Mouse (Mus musculus): ENCODE results near the gene Srsf12. TPM values are rescaled to one million over a fixed set of nuclear protein-coding genes. Genes with fewer than 3 reads are reported as not detected.

The Srsf12 gene
- polyA plus RNA-seq, 1 experiment from 2014 or later = 2.3 TPM

- H3K4me1 ChIP-seq (replicated peaks) = peaks cover 7% of the 10 kb centered on the region
- no peaks in the 10 kb centered on the region for H3K9me3 ChIP-seq (replicated peaks)
- no peaks in the 10 kb centered on the region for H3K27me3 ChIP-seq
- no peak for ATAC-seq (replicated peaks; ENCODE audit: insufficient number of reproducible peaks, insufficient read depth, low FRiP score, low read depth)
- no peak overlapping the region for H3K27ac ChIP-seq
- H3K4me2 ChIP-seq = no peak overlapping the region
- peaks cover 2% of the 10 kb centered on the region for H3K36me3 ChIP-seq
- 74% methylated on average over 2 of the region's 2 CpGs for WGBS
- no peak overlapping the region for H3K4me3 ChIP-seq
- no peak overlapping the region for H3K9ac ChIP-seq
Observed at GRCm38 (mm10) chr4:33250867-33251266, 42.1 kb downstream of the Srsf12 start.

GRCm38 (mm10) chr4:33254706-33255105 is 45.9 kb downstream of the Srsf12 start:
- H3K27ac ChIP-seq = no peak overlapping the region
- no peak for ATAC-seq (replicated peaks; ENCODE audit: insufficient number of reproducible peaks, insufficient read depth, low FRiP score, low read depth)
- H3K9me3 ChIP-seq (replicated peaks) = no peaks in the 10 kb centered on the region
- 0 out of 2 replicates have a peak, but pooled peaks cover 3% of the 10 kb centered on the region for H3K4me1 ChIP-seq (replicated peaks)
- H3K4me2 ChIP-seq = no peak overlapping the region
- WGBS = 75% methylated on average over 4 of the region's 4 CpGs
- H3K36me3 ChIP-seq = no peaks in the 10 kb centered on the region
- H3K4me3 ChIP-seq = no peak overlapping the region
- no peaks in the 10 kb centered on the region for H3K27me3 ChIP-seq
- no peak overlapping the region for H3K9ac ChIP-seq

- 60% methylated on average over 11 of the region's 11 CpGs for WGBS
- Histone ChIP-seq H3K4me3 (no peak overlapping the region), H3K4me1 (replicated peaks) (peaks cover 21% of the 10 kb centered on the region), H3K36me3 (no peaks in the 10 kb centered on the region), H3K27me3 (no peaks in the 10 kb centered on the region), H3K27ac (no peak overlapping the region), H3K9me3 (replicated peaks) (no peaks in the 10 kb centered on the region), H3K9ac (no peak overlapping the region), H3K4me2 (no peak overlapping the region)
- ATAC-seq (replicated peaks; ENCODE audit: insufficient number of reproducible peaks, insufficient read depth, low FRiP score, low read depth) = no peak
Observed at GRCm38 (mm10) chr4:33257263-33257964, 48.6 kb downstream of the Srsf12 start.

- no peak overlapping the region for H3K4me2 ChIP-seq
- peak overlapping the region; percentile 79; the same call in 1 of the 2 replicates for H3K27ac ChIP-seq
Observed at GRCm38 (mm10) chr4:33260311-33260710, 51.5 kb downstream of the Srsf12 start.

GRCm38 (mm10) chr4:33261311-33261753 is 52.5 kb downstream of the Srsf12 start:
- Histone ChIP-seq H3K4me2 (peak overlapping the region; percentile 9), H3K9ac (no peak overlapping the region), H3K27ac (peak overlapping the region; percentile 79), H3K27me3 (no peaks in the 10 kb centered on the region), H3K9me3 (replicated peaks) (no peaks in the 10 kb centered on the region), H3K4me1 (replicated peaks) (peaks cover 21% of the 10 kb centered on the region), H3K36me3 (no peaks in the 10 kb centered on the region), H3K4me3 (no peak overlapping the region)
- WGBS = 15% methylated on average over 7 of the region's 7 CpGs
- ATAC-seq (replicated peaks; ENCODE audit: insufficient number of reproducible peaks, insufficient read depth, low FRiP score, low read depth) = peak; percentile 93

More at GRCm38 (mm10) chr4:33260311-33260710, 51.5 kb downstream of the Srsf12 start:
- Histone ChIP-seq H3K36me3 (no peaks in the 10 kb centered on the region), H3K9ac (no peak overlapping the region), H3K9me3 (replicated peaks) (no peaks in the 10 kb centered on the region), H3K27me3 (no peaks in the 10 kb centered on the region), H3K4me1 (replicated peaks) (peaks cover 21% of the 10 kb centered on the region), H3K4me3 (no peak overlapping the region)
- ATAC-seq (replicated peaks; ENCODE audit: insufficient number of reproducible peaks, insufficient read depth, low FRiP score, low read depth) = no peak

- no peaks in the 10 kb centered on the region for H3K27me3 ChIP-seq
- no peak overlapping the region for H3K9ac ChIP-seq
- no peaks in the 10 kb centered on the region for H3K36me3 ChIP-seq
- H3K9me3 ChIP-seq (replicated peaks) = no peaks in the 10 kb centered on the region
- no peak overlapping the region for H3K27ac ChIP-seq
- 78% methylated on average over 1 of the region's 1 CpGs for WGBS
- H3K4me1 ChIP-seq (replicated peaks) = peaks cover 18% of the 10 kb centered on the region
- no peak overlapping the region for H3K4me3 ChIP-seq
- H3K4me2 ChIP-seq = no peak overlapping the region
- ATAC-seq (replicated peaks; ENCODE audit: insufficient number of reproducible peaks, insufficient read depth, low FRiP score, low read depth) = no peak
Observed at GRCm38 (mm10) chr4:33262897-33263296, 54.1 kb downstream of the Srsf12 start.

GRCm38 (mm10) chr4:33264979-33265726 is 56.4 kb downstream of the Srsf12 start:
- Histone ChIP-seq H3K27ac (no peak overlapping the region), H3K9me3 (replicated peaks) (no peaks in the 10 kb centered on the region), H3K4me2 (no peak overlapping the region), H3K4me3 (no peak overlapping the region), H3K36me3 (no peaks in the 10 kb centered on the region), H3K9ac (no peak overlapping the region), H3K4me1 (replicated peaks) (peaks cover 18% of the 10 kb centered on the region), H3K27me3 (no peaks in the 10 kb centered on the region)
- 78% methylated on average over 11 of the region's 11 CpGs for WGBS
- ATAC-seq (replicated peaks; ENCODE audit: insufficient number of reproducible peaks, insufficient read depth, low FRiP score, low read depth) = no peak

- Histone ChIP-seq H3K27ac (no peak overlapping the region), H3K9me3 (replicated peaks) (no peaks in the 10 kb centered on the region), H3K36me3 (no peaks in the 10 kb centered on the region), H3K9ac (no peak overlapping the region), H3K4me2 (no peak overlapping the region), H3K4me3 (no peak overlapping the region), H3K27me3 (no peaks in the 10 kb centered on the region), H3K4me1 (replicated peaks) (no peaks in the 10 kb centered on the region)
- WGBS = 83% methylated on average over 11 of the region's 11 CpGs
- no peak for ATAC-seq (replicated peaks; ENCODE audit: insufficient number of reproducible peaks, insufficient read depth, low FRiP score, low read depth)
Observed at GRCm38 (mm10) chr4:33270386-33271314, 61.9 kb downstream of the Srsf12 start.

GRCm38 (mm10) chr4:33273437-33273836 is 64.6 kb downstream of the Srsf12 start:
- 48% methylated on average over 3 of the region's 3 CpGs for WGBS
- Histone ChIP-seq H3K4me1 (replicated peaks) (no peaks in the 10 kb centered on the region), H3K27ac (no peak overlapping the region), H3K36me3 (no peaks in the 10 kb centered on the region), H3K4me3 (no peak overlapping the region), H3K27me3 (no peaks in the 10 kb centered on the region), H3K4me2 (no peak overlapping the region), H3K9ac (no peak overlapping the region), H3K9me3 (replicated peaks) (no peaks in the 10 kb centered on the region)
- ATAC-seq (replicated peaks; ENCODE audit: insufficient number of reproducible peaks, insufficient read depth, low FRiP score, low read depth) = no peak

- Histone ChIP-seq H3K36me3 (no peaks in the 10 kb centered on the region), H3K27me3 (no peaks in the 10 kb centered on the region), H3K4me3 (no peak overlapping the region), H3K27ac (no peak overlapping the region), H3K4me2 (no peak overlapping the region), H3K9me3 (replicated peaks) (no peaks in the 10 kb centered on the region), H3K9ac (no peak overlapping the region), H3K4me1 (replicated peaks) (0 out of 2 replicates have a peak, but pooled peaks cover 2% of the 10 kb centered on the region)
- WGBS = 70% methylated on average over 3 of the region's 3 CpGs
- ATAC-seq (replicated peaks; ENCODE audit: insufficient number of reproducible peaks, insufficient read depth, low FRiP score, low read depth) = no peak
Observed at GRCm38 (mm10) chr4:33281891-33282685, 73.3 kb downstream of the Srsf12 start.
